Mouse (Mus musculus) lung, adult 2 months (tissue): ENCODE results near the gene Engase.

Experiments
- CTCF ChIP-seq: fragments of 200-500 bp; IDR thresholded peaks from 2 replicates; pipeline ENCODE4 v1.5.1; 2011; ENCODE audit warnings: mild to moderate bottlenecking, low read length, control low read depth; ENCODE audit not compliant: insufficient read depth
- POLR2A ChIP-seq: fragments of 200-500 bp; IDR thresholded peaks from 2 replicates; pipeline ENCODE4 v1.6.1; 2011; ENCODE audit warnings: low read depth, mild to moderate bottlenecking, control low read depth, low read length, borderline replicate concordance; ENCODE audit errors: extremely low read depth

- TF ChIP-seq CTCF (no peak), POLR2A (no peak)
Measured at GRCm38 (mm10) chr11:118488907-118489270, 12.3 kb downstream of the Engase start.
